Mouse (Mus musculus) cortical plate, adult 2 months (tissue): ENCODE results near the gene Aox3.

ENCODE experiments used
- CTCF ChIP-seq: fragments of 200-500 bp; IDR thresholded peaks from 2 replicates; pipeline ENCODE4 v1.5.1; 2011; ENCODE audit warnings: mild to moderate bottlenecking, control low read depth, low read length; ENCODE audit not compliant: insufficient read depth; ENCODE audit errors: extremely low read depth
- POLR2A ChIP-seq: fragments of 200-500 bp; IDR thresholded peaks from 2 replicates; pipeline ENCODE4 v1.6.1; 2011; ENCODE audit warnings: mild to moderate bottlenecking, low read length, control low read depth; ENCODE audit not compliant: insufficient read depth; ENCODE audit errors: extremely low read depth

- TF ChIP-seq CTCF (no peak), POLR2A (no peak)
Observed at GRCm38 (mm10) chr1:58097338-58097737, 15.6 kb upstream of the Aox3 start.
